Mouse (Mus musculus) forebrain, postnatal 0 days (tissue): ENCODE results near the gene Dgki. TPM values are rescaled to one million over a fixed set of nuclear protein-coding genes. Genes with fewer than 3 reads are reported as not detected.

Experiments
- ATAC-seq: fragments of 200-750 bp; cut with Nextera tagmentation; 2 replicates; pipeline ENCODE4 v1.8.0; 2017; ENCODE audit warnings: mild to moderate bottlenecking, moderate library complexity
- DNase-seq: peaks from one replicate; pipeline ENCODE4 v3.0.0-alpha.2; 2015
- H3K27ac ChIP-seq: fragments of 300-500 bp; sonication (generic); 2 replicates; pipeline ENCODE4 v1.5.1; 2014; ENCODE audit warnings: low read depth, mild to moderate bottlenecking, antibody characterized with exemption, low read length, moderate library complexity, mixed read lengths
- H3K27me3 ChIP-seq: fragments of 300-500 bp; sonication (generic); 2 replicates; pipeline ENCODE4 v1.6.1; 2014; ENCODE audit warnings: mild to moderate bottlenecking, low read length, mixed read lengths; ENCODE audit not compliant: insufficient read depth
- H3K36me3 ChIP-seq: fragments of 300-500 bp; sonication (generic); 2 replicates; pipeline ENCODE4 v1.6.1; 2014; ENCODE audit warnings: mild to moderate bottlenecking, moderate library complexity; ENCODE audit not compliant: insufficient read depth
- H3K4me1 ChIP-seq: fragments of 300-500 bp; sonication (generic); 2 replicates; pipeline ENCODE4 v1.6.1; 2014; ENCODE audit warnings: antibody characterized with exemption; ENCODE audit not compliant: insufficient read depth
- H3K4me2 ChIP-seq: fragments of 300-500 bp; sonication (generic); 2 replicates; pipeline ENCODE4 v1.6.1; 2014; ENCODE audit warnings: low read depth, mild to moderate bottlenecking, moderate library complexity
- H3K4me3 ChIP-seq: fragments of 300-500 bp; sonication (generic); 2 replicates; pipeline ENCODE4 v1.5.1; 2014; ENCODE audit warnings: low read depth, low read length, mixed read lengths
- H3K9ac ChIP-seq: fragments of 300-500 bp; sonication (generic); 2 replicates; pipeline ENCODE4 v1.6.1; 2014; ENCODE audit warnings: mild to moderate bottlenecking
- H3K9me3 ChIP-seq: fragments of 300-500 bp; sonication (generic); 2 replicates; pipeline ENCODE4 v1.6.1; 2016; ENCODE audit warnings: low read length
- CTCF ChIP-seq: sonication (generic); IDR thresholded peaks from 2 replicates; pipeline ENCODE4 v1.5.1; 2016; ENCODE audit warnings: antibody characterized with exemption, control low read depth, low read depth
- WGBS: fragments of 180-500 bp; shearing (Covaris S2); extraction: QIAGEN DNeasy Blood & Tissue Kit; methylation state at CpG from one replicate; pipeline ENCODE4 v1.1.7; 2014; 5-methylcytosine and 5-hydroxymethylcytosine counted together
- polyA plus RNA-seq: library from polyadenylated mRNA; unstranded; fragments of >200 nt; fragmentation: Nextera tagmentation; extraction: Ambion mirVana; gene quantifications from 2 replicates; pipeline ENCODE4 v1.2.1, GENCODE M21; 2015
- total RNA-seq: library from RNA; depleted of rRNA; stranded (reverse); fragments of >200 nt; gene quantifications from 2 replicates; pipeline ENCODE4 v1.2.3, GENCODE M21; 2014

Gene Dgki
- total and polyA plus RNA-seq, 2 experiments from 2014 or later: 5.5 to 34.0 TPM

- Histone ChIP-seq H3K27me3 (no peaks in the 10 kb centered on the region), H3K36me3 (0 out of 2 replicates have a peak, but pooled peaks cover under 1% of the 10 kb centered on the region), H3K9ac (no peak overlapping the region), H3K27ac (no peak overlapping the region), H3K4me1 (no peaks in the 10 kb centered on the region), H3K4me2 (no peak overlapping the region), H3K9me3 (no peaks in the 10 kb centered on the region), H3K4me3 (no peak overlapping the region)
- no peak for ATAC-seq
- DNase-seq: no peak
- WGBS: 93% methylated on average over 3 of the region's 3 CpGs
- TF ChIP-seq CTCF: no peak
Measured at GRCm38 (mm10) chr6:37004914-37005313, 295.1 kb downstream of the Dgki start.

GRCm38 (mm10) chr6:37003235-37003634 is 296.7 kb downstream of the Dgki start:
- H3K9ac ChIP-seq: no peak overlapping the region
- no peak for TF ChIP-seq CTCF
- H3K4me1 ChIP-seq: no peaks in the 10 kb centered on the region
- H3K36me3 ChIP-seq: peaks cover 12% of the 10 kb centered on the region; the same call in 1 of the 2 replicates
- H3K4me3 ChIP-seq: no peak overlapping the region
- no peak overlapping the region for H3K27ac ChIP-seq
- ATAC-seq: no peak
- H3K4me2 ChIP-seq: no peak overlapping the region
- DNase-seq: no peak
- WGBS: 80% methylated on average over 5 of the region's 5 CpGs
- H3K27me3 ChIP-seq: no peaks in the 10 kb centered on the region
- H3K9me3 ChIP-seq: no peaks in the 10 kb centered on the region

GRCm38 (mm10) chr6:36998942-36999341 is 301.0 kb downstream of the Dgki start:
- no peak overlapping the region for H3K27ac ChIP-seq
- H3K4me1 ChIP-seq: no peaks in the 10 kb centered on the region
- DNase-seq (no peak), ATAC-seq (no peak)
- H3K27me3 ChIP-seq: no peaks in the 10 kb centered on the region
- no peak for TF ChIP-seq CTCF
- no peak overlapping the region for H3K4me2 ChIP-seq
- H3K9me3 ChIP-seq: no peaks in the 10 kb centered on the region
- H3K9ac ChIP-seq: no peak overlapping the region
- H3K36me3 ChIP-seq: peaks cover 20% of the 10 kb centered on the region; the same call in 1 of the 2 replicates
- WGBS: 93% methylated on average over 10 of the region's 10 CpGs
- H3K4me3 ChIP-seq: no peak overlapping the region

GRCm38 (mm10) chr6:36994329-36994728 is 305.7 kb downstream of the Dgki start:
- 84% methylated on average over 5 of the region's 5 CpGs for WGBS
- H3K4me1 ChIP-seq: no peaks in the 10 kb centered on the region

GRCm38 (mm10) chr6:36990186-36990585 is 309.8 kb downstream of the Dgki start:
- H3K4me2 ChIP-seq: no peak overlapping the region
- H3K9me3 ChIP-seq: no peaks in the 10 kb centered on the region
- 30% methylated on average over 3 of the region's 3 CpGs for WGBS
- H3K4me3 ChIP-seq: no peak overlapping the region
- 0 out of 2 replicates have a peak, but pooled peaks cover 6% of the 10 kb centered on the region for H3K36me3 ChIP-seq
- no peak overlapping the region for H3K9ac ChIP-seq
- DNase-seq: peak; percentile 49
- no peak for TF ChIP-seq CTCF
- no peaks in the 10 kb centered on the region for H3K4me1 ChIP-seq
- no peak; the same call in 1 of the 2 replicates for ATAC-seq
- H3K27me3 ChIP-seq: no peaks in the 10 kb centered on the region
- H3K27ac ChIP-seq: no peak overlapping the region

More at GRCm38 (mm10) chr6:36994329-36994728, 305.7 kb downstream of the Dgki start:
- no peaks in the 10 kb centered on the region for H3K27me3 ChIP-seq
- no peak overlapping the region for H3K4me2 ChIP-seq
- no peak overlapping the region for H3K27ac ChIP-seq
- ATAC-seq (no peak), DNase-seq (no peak)
- H3K36me3 ChIP-seq: peaks cover 14% of the 10 kb centered on the region; the same call in 1 of the 2 replicates
- H3K9me3 ChIP-seq: no peaks in the 10 kb centered on the region
- no peak overlapping the region for H3K9ac ChIP-seq
- no peak overlapping the region for H3K4me3 ChIP-seq
- no peak for TF ChIP-seq CTCF

GRCm38 (mm10) chr6:36988800-36989199 is 311.2 kb downstream of the Dgki start:
- Histone ChIP-seq H3K4me1 (no peaks in the 10 kb centered on the region), H3K9me3 (no peaks in the 10 kb centered on the region), H3K4me2 (no peak overlapping the region), H3K27me3 (no peaks in the 10 kb centered on the region), H3K9ac (no peak overlapping the region), H3K27ac (no peak overlapping the region), H3K4me3 (no peak overlapping the region), H3K36me3 (no peaks in the 10 kb centered on the region)
- WGBS: 94% methylated on average over 3 of the region's 3 CpGs
- TF ChIP-seq CTCF: no peak
- no peak for DNase-seq
- no peak for ATAC-seq

GRCm38 (mm10) chr6:36981646-36982045 is 318.3 kb downstream of the Dgki start:
- H3K4me2 ChIP-seq: no peak overlapping the region
- no peak overlapping the region for H3K9ac ChIP-seq
- H3K27ac ChIP-seq: no peak overlapping the region
- H3K4me1 ChIP-seq: no peaks in the 10 kb centered on the region
- no peaks in the 10 kb centered on the region; the same call in 1 of the 2 replicates for H3K36me3 ChIP-seq
- DNase-seq (peak; percentile 28), ATAC-seq (peak; percentile 50; the same call in 1 of the 2 replicates)
- H3K4me3 ChIP-seq: no peak overlapping the region
- H3K27me3 ChIP-seq: no peaks in the 10 kb centered on the region
- H3K9me3 ChIP-seq: no peaks in the 10 kb centered on the region
- TF ChIP-seq CTCF: no peak
- 46% methylated on average over 2 of the region's 2 CpGs for WGBS
